Mouse (Mus musculus) CH12.LX (cell line): ENCODE measurements at regions not wholly inside any gene's neighbourhood (a gene's known extent, or its start where the extent isn't known, plus 50 kb on each side); places are given as distances from the start of the nearest gene placed in this dataset.

ENCODE experiments used
- DNase-seq: peaks from one replicate; pipeline ENCODE4 v3.0.0-alpha.2; 2013; ENCODE audit errors: extremely low read depth
- H3K27ac ChIP-seq: 2 replicates; pipeline ENCODE4 v1.5.1; 2012; ENCODE audit warnings: low read depth, mild to moderate bottlenecking, control low read depth, moderate library complexity; ENCODE audit not compliant: insufficient read depth
- H3K27me3 ChIP-seq: replicated peaks from 2 replicates; pipeline ENCODE3; 2012; ENCODE audit warnings: inconsistent platforms
- H3K36me3 ChIP-seq, 2 experiments: replicated peaks in 1 of 2; 2 replicates each; pipeline versions ENCODE3 to v1.6.1; 2012; ENCODE audit warnings: inconsistent platforms in 1 of 2, low read length in 1 of 2, mild to moderate bottlenecking in 1 of 2, mixed read lengths in 1 of 2, moderate library complexity in 1 of 2; ENCODE audit not compliant: control insufficient read depth in 1 of 2, insufficient read depth in 1 of 2
- H3K4me1 ChIP-seq, 2 experiments: 2 replicates each; pipeline ENCODE4 v1.6.1; 2012; ENCODE audit warnings: inconsistent platforms in 1 of 2, moderate library complexity in 1 of 2; ENCODE audit not compliant: insufficient read depth in 2 of 2, control insufficient read depth in 1 of 2
- H3K4me2 ChIP-seq: 2 replicates; pipeline ENCODE4 v1.6.1; 2012; ENCODE audit warnings: low read depth, mild to moderate bottlenecking, control low read depth; ENCODE audit not compliant: poor library complexity, insufficient read depth, severe bottlenecking
- H3K4me3 ChIP-seq, 3 experiments: fragments of 150-350 bp in 1 of 3; sonication (generic) in 1 of 3; replicated peaks in 1 of 3; 2 replicates each; pipeline versions ENCODE3 to v1.5.1; 2011 to 2012; ENCODE audit warnings: low read depth in 2 of 3, low read length in 2 of 3, mild to moderate bottlenecking in 2 of 3, moderate library complexity in 2 of 3, control low read depth in 1 of 3, improper control_type of control experiment in 1 of 3, inconsistent platforms in 1 of 3, mixed read lengths in 1 of 3; ENCODE audit not compliant: poor library complexity in 1 of 3
- H3K79me2 ChIP-seq: replicated peaks from 2 replicates; pipeline ENCODE4 v1.6.1; 2012; ENCODE audit warnings: mild to moderate bottlenecking, moderate library complexity; ENCODE audit not compliant: control insufficient read depth, poor library complexity, insufficient read depth, severe bottlenecking; ENCODE audit errors: extremely low read depth
- H3K9ac ChIP-seq: 2 replicates; pipeline ENCODE4 v1.6.1; 2012; ENCODE audit warnings: low read depth, mild to moderate bottlenecking, control low read depth, moderate library complexity; ENCODE audit not compliant: insufficient read depth
- H3K9me3 ChIP-seq: replicated peaks from 2 replicates; pipeline ENCODE3; 2012; ENCODE audit warnings: low read length, inconsistent platforms, mixed read lengths
- ELF1 ChIP-seq: IDR thresholded peaks from 2 replicates; pipeline ENCODE4 v1.6.1; 2014; ENCODE audit warnings: low read depth, mild to moderate bottlenecking, inconsistent platforms, low read length, improper control_type of control experiment
- EP300 ChIP-seq: IDR thresholded peaks from 2 replicates; pipeline ENCODE4 v1.6.1; 2011; ENCODE audit warnings: low read length, improper control_type of control experiment
- ETS1 ChIP-seq: conservative IDR thresholded peaks from 2 replicates; pipeline ENCODE4 v1.6.1; 2012; ENCODE audit warnings: low read depth, mild to moderate bottlenecking, inconsistent platforms, low read length, improper control_type of control experiment, moderate library complexity
- IRF4 ChIP-seq: IDR thresholded peaks from 2 replicates; pipeline ENCODE4 v1.6.1; 2014; ENCODE audit warnings: low read depth, mild to moderate bottlenecking, inconsistent platforms, low read length, improper control_type of control experiment
- MYC ChIP-seq: IDR thresholded peaks from 2 replicates; pipeline ENCODE4 v1.6.1; 2011; ENCODE audit warnings: low read depth, mild to moderate bottlenecking, improper control_type of control experiment, low read length
- POLR2A ChIP-seq: IDR thresholded peaks from 2 replicates; pipeline ENCODE4 v1.6.1; 2011; ENCODE audit warnings: low read depth, mild to moderate bottlenecking, improper control_type of control experiment, low read length
- POLR2AphosphoS2 ChIP-seq: IDR thresholded peaks from 2 replicates; pipeline ENCODE4 v1.6.1; 2011; ENCODE audit warnings: low read depth, low read length, improper control_type of control experiment
- SMC3 ChIP-seq: IDR thresholded peaks from 2 replicates; pipeline ENCODE4 v1.6.1; 2011; ENCODE audit warnings: low read depth, low read length, improper control_type of control experiment
- TBP ChIP-seq: conservative IDR thresholded peaks from 2 replicates; pipeline ENCODE4 v1.6.1; 2011; ENCODE audit warnings: low read depth, low read length, improper control_type of control experiment
- TCF12 ChIP-seq: IDR thresholded peaks from 2 replicates; pipeline ENCODE4 v1.6.1; 2014; ENCODE audit warnings: low read depth, mild to moderate bottlenecking, inconsistent platforms, low read length, improper control_type of control experiment
- USF1 ChIP-seq: IDR thresholded peaks from 2 replicates; pipeline ENCODE4 v1.6.1; 2014; ENCODE audit warnings: low read depth, mild to moderate bottlenecking, inconsistent platforms, low read length, improper control_type of control experiment
- dilution Hi-C: fragments of 300-500 bp; cut with MboI; formaldehyde crosslinking; loops from 2 replicates; pipeline ENCODE4 v1.14.3; 2020; ENCODE audit warnings: low sequenced_read_pairs; ENCODE audit not compliant: extremely low pct_unique_long_range_greater_than_20kb, extremely low pct_ligation_motif_present
- in situ Hi-C: fragments of 300-500 bp; cut with MboI; formaldehyde crosslinking; loops from 3 replicates; pipeline ENCODE4 v1.14.3; 2019; ENCODE audit warnings: low sequenced_read_pairs, low pct_ligation_motif_present, low pct_unique_long_range_greater_than_20kb, mixed read lengths

DNA sequence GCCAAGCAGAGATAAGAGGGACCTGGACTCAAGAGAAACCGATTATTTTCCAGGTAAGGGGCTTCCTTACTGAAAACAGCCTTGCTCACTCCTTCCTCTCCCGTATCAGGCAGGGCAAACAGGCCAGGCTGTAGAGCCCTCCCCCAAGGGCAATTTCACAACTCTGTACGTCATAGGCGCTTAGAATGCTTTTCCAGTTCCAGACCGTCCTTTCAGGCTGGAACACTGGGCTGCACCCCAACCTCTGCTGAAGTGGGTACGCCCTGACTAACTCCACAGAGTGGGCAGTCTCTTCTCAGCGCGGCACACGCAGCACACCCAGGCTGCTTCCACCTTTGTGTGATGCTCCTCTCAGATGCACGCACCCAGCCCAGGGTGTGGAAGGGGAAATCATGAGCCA is 186.8 kb upstream of the Klf14 start:
- dilution Hi-C loops (no loop called here), in situ Hi-C loops (no loop called here)

DNA sequence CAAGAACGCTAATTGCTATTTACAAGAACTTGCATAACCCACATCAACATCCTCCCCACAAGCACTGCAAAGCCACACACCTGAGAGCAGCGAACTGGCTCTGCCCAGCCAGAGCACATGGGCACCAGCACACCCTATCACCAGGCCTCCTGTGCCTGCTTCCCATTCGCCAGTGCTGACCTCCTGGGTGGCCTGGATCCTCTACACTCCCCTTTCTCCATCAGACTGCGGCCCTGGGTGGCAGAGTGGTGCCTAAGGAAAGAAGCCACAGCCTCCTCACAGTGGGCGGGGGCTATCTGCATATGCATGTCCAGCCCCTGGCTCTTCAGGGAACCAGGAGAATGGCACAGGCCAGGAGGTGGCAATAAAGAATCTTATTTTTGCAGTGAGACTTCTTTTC is 187.9 kb upstream of the Klf14 start:
- Histone ChIP-seq H3K4me1 (peaks cover 5 to 22% of the 10 kb centered on the region in 2 experiments), H3K79me2 (no peaks in the 10 kb centered on the region; the same call in 1 of the 2 replicates), H3K9ac (no peak overlapping the region), H3K4me3 (no peak overlapping the region), H3K27ac (no peak overlapping the region), H3K4me2 (no peak overlapping the region), H3K9me3 (no peaks in the 10 kb centered on the region), H3K36me3 (peaks cover 13 to 81% of the 10 kb centered on the region in 2 experiments), H3K27me3 (no peaks in the 10 kb centered on the region)
- DNase-seq = no peak
- dilution Hi-C loops (no loop called here), in situ Hi-C loops (no loop called here)
- TF ChIP-seq IRF4 = no peak

More for the DNA sequence above, 186.8 kb upstream of the Klf14 start:
- Histone ChIP-seq H3K79me2 (no peaks in the 10 kb centered on the region; the same call in 1 of the 2 replicates), H3K9ac (no peak overlapping the region), H3K4me2 (no peak overlapping the region), H3K36me3 (peaks cover 21 to 81% of the 10 kb centered on the region in 2 experiments), H3K4me3 (no peak overlapping the region)
- TF ChIP-seq EP300 = no peak
- TF ChIP-seq MYC = no peak
- no peak for TF ChIP-seq TCF12
- TF ChIP-seq SMC3 = no peak
- TF ChIP-seq, all 38 proteins: peak for 0
- Histone ChIP-seq H3K9me3 (no peaks in the 10 kb centered on the region), H3K27me3 (no peaks in the 10 kb centered on the region), H3K4me1 (peaks cover 4 to 15% of the 10 kb centered on the region in 2 experiments), H3K27ac (no peak overlapping the region)
- DNase-seq = no peak

DNA sequence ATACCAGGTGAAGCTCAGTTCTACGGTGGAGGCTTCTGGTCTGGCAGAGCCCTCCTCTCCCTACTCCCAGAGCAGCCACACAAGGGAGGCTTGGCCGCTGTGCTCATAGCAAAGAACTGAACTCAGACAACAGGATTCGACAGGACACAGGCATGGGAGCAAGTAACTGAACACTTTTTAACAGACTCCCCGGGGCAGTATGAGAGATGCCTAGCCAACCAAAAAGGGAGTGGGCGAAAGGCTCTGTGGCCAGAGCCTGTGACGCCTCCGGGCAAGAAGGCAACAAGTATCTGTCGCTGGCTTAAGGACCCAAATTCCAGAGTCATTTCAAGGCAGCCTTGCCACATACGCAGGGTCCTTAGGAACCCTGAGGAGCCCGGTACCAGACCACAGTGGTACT is 188.8 kb upstream of the Klf14 start:
- H3K4me2 ChIP-seq = no peak overlapping the region
- in situ Hi-C loops = no loop called here
- H3K79me2 ChIP-seq = no peaks in the 10 kb centered on the region; the same call in 1 of the 2 replicates
- no peak for DNase-seq
- TF ChIP-seq POLR2A = no peak
- no peak for TF ChIP-seq USF1
- no peak for TF ChIP-seq ETS1
- TF ChIP-seq ELF1 = no peak
- TF ChIP-seq TBP = no peak
- TF ChIP-seq POLR2AphosphoS2 = no peak
- H3K4me3 ChIP-seq = no peak overlapping the region
- no peak overlapping the region for H3K9ac ChIP-seq
- H3K27me3 ChIP-seq = no peaks in the 10 kb centered on the region
- peaks cover 16 to 88% of the 10 kb centered on the region in 2 experiments for H3K36me3 ChIP-seq
- no peaks in the 10 kb centered on the region for H3K9me3 ChIP-seq
- H3K27ac ChIP-seq = no peak overlapping the region
- peaks cover 5 to 23% of the 10 kb centered on the region in 2 experiments for H3K4me1 ChIP-seq
- dilution Hi-C loops = no loop called here
